Mouse (Mus musculus): Measurements from ENCODE around the gene Cat. TPM values are rescaled to one million over a fixed set of nuclear protein-coding genes. Genes with fewer than 3 reads are reported as not detected.

The Cat gene
- polyA plus RNA-seq (2014; fragmentation: Nextera tagmentation; extraction: Ambion mirVana) = 89.8 and 94.7 TPM in 2 replicates

DNA sequence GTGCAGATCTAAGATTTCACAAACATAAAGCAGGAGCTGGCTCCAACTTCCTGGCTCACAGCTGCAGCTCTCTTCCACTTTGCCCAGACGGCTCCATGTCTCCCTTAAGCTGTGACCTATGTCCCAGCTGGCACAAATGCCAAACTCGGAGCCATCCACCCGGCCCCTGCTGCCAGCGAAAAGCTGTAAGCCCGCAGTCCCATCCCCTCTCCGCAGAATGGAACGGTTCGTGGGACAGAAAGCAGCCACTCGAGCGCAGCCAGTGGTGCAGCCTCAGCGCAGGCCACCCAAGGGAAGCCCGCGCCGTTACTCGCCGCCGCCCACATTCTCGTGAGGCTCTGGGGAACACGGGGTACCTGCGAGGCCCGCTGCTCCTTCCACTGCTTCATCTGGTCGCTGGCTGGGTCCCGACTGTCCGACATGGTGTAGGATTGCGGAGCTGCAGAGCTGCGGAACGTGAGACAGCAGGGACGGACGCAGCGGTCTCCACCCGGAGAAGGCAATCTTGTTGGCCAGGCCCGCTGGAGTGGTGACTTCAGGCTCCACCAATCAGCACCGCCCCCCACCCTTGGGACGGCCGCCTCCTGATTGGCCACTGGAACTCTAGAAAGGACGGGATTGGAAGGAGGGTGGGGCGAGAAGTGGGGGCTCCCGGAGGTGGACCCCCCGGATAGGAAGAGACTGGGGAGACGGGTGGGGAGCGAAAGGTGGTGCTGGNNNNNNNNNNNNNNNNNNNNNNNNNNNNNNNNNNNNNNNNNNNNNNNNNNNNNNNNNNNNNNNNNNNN is at the start of gene Cat:
Gene Cat (minus strand): TSS at position 544 of the 785 bp plus-strand sequence.
- Histone ChIP-seq H3K4me3 (ENCODE audit: low read depth, low read length) (peak within 1 kb of the TSS; percentile 81), H3K4me2 (peak within 1 kb of the TSS; percentile 68), H3K27me3 (ENCODE audit: insufficient read depth, low read length) (no peaks in the 10 kb centered on the region), H3K9me3 (ENCODE audit: low read depth, low read length) (no peaks in the 10 kb centered on the region), H3K36me3 (ENCODE audit: insufficient read depth) (no peaks in the 10 kb centered on the region), H3K27ac (ENCODE audit: low read depth) (peak within 1 kb of the TSS; percentile 96), H3K4me1 (ENCODE audit: insufficient read depth) (peaks cover 8% of the 10 kb centered on the region; the same call in 1 of the 2 replicates), H3K9ac (peak within 1 kb of the TSS; percentile 87)
- TF ChIP-seq CTCF (IDR thresholded peaks at IDR 0.05; ENCODE audit: low read depth) = no peak
- DNase-seq (peak; percentile 96), ATAC-seq (ENCODE audit: insufficient read depth) (peak; percentile 99)
- under 1% methylated on average over 41 of the region's 41 CpGs for WGBS

DNA sequence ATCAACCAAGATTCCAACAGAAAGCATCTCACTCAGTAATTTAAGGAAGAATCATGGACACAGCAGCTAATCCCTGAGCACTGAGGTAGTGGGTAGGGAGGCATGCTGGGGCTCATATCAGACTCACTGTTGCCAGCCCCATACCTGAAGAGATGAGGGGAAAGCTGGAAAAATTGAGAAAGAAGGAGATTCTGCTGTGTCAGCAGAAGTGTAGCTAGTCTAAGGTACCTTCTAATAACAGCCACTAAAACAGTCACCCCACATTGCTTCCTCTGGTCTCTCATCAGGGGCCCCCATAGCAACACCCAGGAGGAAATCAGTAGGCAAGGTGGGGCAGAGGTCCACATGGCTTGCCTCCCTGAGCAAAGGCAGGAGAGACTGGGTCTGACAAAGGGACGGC is 40.6 kb upstream of the Cat start:
- Histone ChIP-seq H3K36me3 (ENCODE audit: insufficient read depth) (no peaks in the 10 kb centered on the region), H3K4me1 (ENCODE audit: insufficient read depth) (no peaks in the 10 kb centered on the region), H3K4me2 (no peak overlapping the region), H3K4me3 (ENCODE audit: low read depth, low read length) (no peak overlapping the region), H3K9me3 (ENCODE audit: low read depth, low read length) (no peaks in the 10 kb centered on the region), H3K9ac (no peak overlapping the region), H3K27me3 (ENCODE audit: insufficient read depth, low read length) (no peaks in the 10 kb centered on the region), H3K27ac (ENCODE audit: low read depth) (no peak overlapping the region)
- no peak for TF ChIP-seq CTCF (IDR thresholded peaks at IDR 0.05; ENCODE audit: low read depth)
- WGBS = 86% methylated on average over 1 of the region's 1 CpGs
- ATAC-seq (ENCODE audit: insufficient read depth) (no peak), DNase-seq (no peak)

DNA sequence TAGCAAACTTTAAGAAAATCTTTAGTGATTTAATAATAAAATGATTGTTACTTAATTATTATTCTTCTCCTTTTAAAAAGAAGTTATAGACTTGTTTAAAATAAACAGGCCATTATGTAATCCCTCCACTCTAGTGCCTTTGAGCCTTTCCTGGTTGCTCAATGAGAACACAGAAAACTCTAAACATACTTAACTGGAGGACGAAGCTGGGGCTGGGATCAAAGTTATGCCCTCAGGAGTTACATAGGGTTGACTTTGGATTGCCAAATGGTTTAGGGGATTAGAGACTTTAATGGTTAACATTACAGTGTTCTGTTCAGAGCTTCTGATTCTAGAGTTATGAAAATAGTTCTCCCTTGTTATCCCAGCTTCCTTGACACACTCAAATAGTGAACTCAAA is 31.5 kb upstream of the Cat start:
- Histone ChIP-seq H3K9me3 (ENCODE audit: low read depth, low read length) (no peaks in the 10 kb centered on the region), H3K4me3 (ENCODE audit: low read depth, low read length) (no peak overlapping the region), H3K4me2 (no peak overlapping the region), H3K9ac (no peak overlapping the region), H3K4me1 (ENCODE audit: insufficient read depth) (no peaks in the 10 kb centered on the region), H3K27ac (ENCODE audit: low read depth) (no peak overlapping the region), H3K36me3 (ENCODE audit: insufficient read depth) (no peaks in the 10 kb centered on the region), H3K27me3 (ENCODE audit: insufficient read depth, low read length) (no peaks in the 10 kb centered on the region)
- no peak for TF ChIP-seq CTCF (IDR thresholded peaks at IDR 0.05; ENCODE audit: low read depth)
- DNase-seq = no peak
- no peak for ATAC-seq (ENCODE audit: insufficient read depth)
- 51% methylated on average over 1 of the region's 1 CpGs for WGBS

DNA sequence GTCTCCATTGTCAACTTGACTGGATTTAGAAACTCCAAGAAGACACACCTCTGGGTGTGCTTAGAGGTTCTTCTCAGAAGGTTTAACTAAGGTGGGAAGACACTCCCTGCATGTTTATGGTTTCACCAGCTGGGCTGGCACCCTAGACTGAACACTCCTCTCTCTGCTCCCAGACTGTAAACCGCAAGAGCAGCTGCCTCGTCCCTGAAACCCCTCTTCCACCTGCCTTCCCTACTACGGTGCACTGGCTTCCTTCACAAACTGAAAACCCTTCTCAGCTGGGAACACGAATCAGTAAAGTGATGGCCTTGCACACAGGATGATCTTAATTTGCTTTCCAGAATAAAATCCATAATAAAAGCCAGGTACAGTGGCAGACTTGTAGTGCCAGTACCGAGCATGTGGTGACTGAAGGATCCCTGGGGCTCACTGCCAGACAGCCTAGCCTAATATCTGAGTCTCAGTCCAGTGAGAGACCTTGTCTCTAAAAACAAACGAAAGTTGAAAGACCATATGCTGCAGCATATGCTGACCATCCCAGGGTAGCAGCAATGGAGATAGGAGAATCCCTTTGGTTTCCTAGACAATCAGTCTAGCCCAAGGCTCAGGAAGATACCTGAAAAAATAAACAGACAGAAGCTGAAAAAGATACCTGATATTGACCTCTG is 30.7 kb upstream of the Cat start:
- H3K4me3 ChIP-seq (ENCODE audit: low read depth, low read length) = no peak overlapping the region
- no peaks in the 10 kb centered on the region for H3K27me3 ChIP-seq (ENCODE audit: insufficient read depth, low read length)
- DNase-seq (no peak), ATAC-seq (ENCODE audit: insufficient read depth) (no peak)
- H3K4me1 ChIP-seq (ENCODE audit: insufficient read depth) = no peaks in the 10 kb centered on the region
- WGBS = 69% methylated on average over 6 of the region's 6 CpGs
- no peaks in the 10 kb centered on the region for H3K36me3 ChIP-seq (ENCODE audit: insufficient read depth)
- no peak for TF ChIP-seq CTCF (IDR thresholded peaks at IDR 0.05; ENCODE audit: low read depth)
- H3K9ac ChIP-seq = no peak overlapping the region
- H3K4me2 ChIP-seq = no peak overlapping the region
- H3K9me3 ChIP-seq (ENCODE audit: low read depth, low read length) = no peaks in the 10 kb centered on the region
- no peak overlapping the region for H3K27ac ChIP-seq (ENCODE audit: low read depth)

DNA sequence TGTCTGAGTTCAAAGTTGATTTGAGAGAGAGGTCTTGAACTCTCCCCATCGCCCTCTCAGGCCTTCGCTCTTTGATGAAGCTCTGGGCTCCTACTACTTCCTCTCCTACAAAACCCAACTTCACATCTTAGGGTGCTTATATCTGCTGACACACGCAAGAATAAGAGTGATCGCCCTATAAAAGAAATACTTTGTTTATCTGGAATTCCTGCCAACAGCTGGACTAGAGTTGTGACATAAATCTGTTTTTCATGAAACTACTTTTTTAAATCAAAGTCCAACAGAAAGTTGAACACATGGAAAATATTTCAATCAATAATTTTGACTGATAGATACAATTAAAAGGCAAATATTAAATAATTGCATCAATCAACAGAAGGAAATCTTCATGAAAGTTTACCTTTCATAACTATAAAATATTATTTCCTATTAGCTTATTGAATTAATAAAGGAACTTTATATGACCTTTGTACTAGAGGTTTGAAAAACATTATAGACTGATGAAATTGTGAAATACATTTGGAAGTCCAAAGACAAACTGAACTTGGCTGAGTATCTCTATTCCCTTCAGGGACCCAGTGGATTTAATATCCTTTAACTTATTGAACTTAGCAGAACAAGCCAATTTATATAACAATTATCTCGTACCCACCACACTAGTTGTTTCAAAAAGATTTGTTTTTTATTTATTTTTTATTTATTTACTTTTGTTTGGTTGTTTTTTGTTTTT is 27.3 kb upstream of the Cat start:
- ATAC-seq (ENCODE audit: insufficient read depth) (no peak), DNase-seq (peak; percentile 14)
- Histone ChIP-seq H3K9ac (no peak overlapping the region), H3K4me2 (no peak overlapping the region), H3K27me3 (ENCODE audit: insufficient read depth, low read length) (no peaks in the 10 kb centered on the region), H3K4me1 (ENCODE audit: insufficient read depth) (no peaks in the 10 kb centered on the region), H3K36me3 (ENCODE audit: insufficient read depth) (no peaks in the 10 kb centered on the region), H3K27ac (ENCODE audit: low read depth) (no peak overlapping the region), H3K9me3 (ENCODE audit: low read depth, low read length) (no peaks in the 10 kb centered on the region), H3K4me3 (ENCODE audit: low read depth, low read length) (no peak overlapping the region)
- WGBS = 68% methylated on average over 5 of the region's 5 CpGs
- no peak for TF ChIP-seq CTCF (IDR thresholded peaks at IDR 0.05; ENCODE audit: low read depth)

DNA sequence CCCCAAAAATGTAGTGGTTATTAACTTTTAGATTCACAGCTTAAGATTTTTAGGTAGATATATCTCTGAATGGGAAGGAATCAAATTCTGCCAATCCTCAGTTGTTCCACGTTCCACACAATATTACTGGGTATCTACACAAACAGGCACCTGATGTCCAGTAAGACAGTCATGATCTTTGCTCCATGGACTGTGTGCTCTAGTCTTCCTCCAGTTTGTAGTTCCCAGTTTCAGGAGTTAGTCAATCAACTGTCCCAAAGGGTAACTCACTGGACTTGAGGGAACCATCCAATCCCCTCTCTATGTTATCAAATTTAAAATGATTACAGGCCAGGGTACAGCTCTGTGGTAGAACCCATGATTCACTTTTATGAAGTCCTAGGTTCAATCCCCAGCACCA is 26.7 kb upstream of the Cat start:
- no peaks in the 10 kb centered on the region for H3K4me1 ChIP-seq (ENCODE audit: insufficient read depth)
- no peaks in the 10 kb centered on the region for H3K27me3 ChIP-seq (ENCODE audit: insufficient read depth, low read length)
- H3K9me3 ChIP-seq (ENCODE audit: low read depth, low read length) = no peaks in the 10 kb centered on the region
- no peaks in the 10 kb centered on the region for H3K36me3 ChIP-seq (ENCODE audit: insufficient read depth)
- H3K9ac ChIP-seq = no peak overlapping the region
- DNase-seq (no peak), ATAC-seq (ENCODE audit: insufficient read depth) (no peak)
- no peak overlapping the region for H3K4me2 ChIP-seq
- H3K27ac ChIP-seq (ENCODE audit: low read depth) = no peak overlapping the region
- 87% methylated on average over 1 of the region's 1 CpGs for WGBS
- no peak overlapping the region for H3K4me3 ChIP-seq (ENCODE audit: low read depth, low read length)
- no peak for TF ChIP-seq CTCF (IDR thresholded peaks at IDR 0.05; ENCODE audit: low read depth)

GRCm38 (mm10) chr2:103511042-103511441 is 26.1 kb upstream of the Cat start:
- no peak overlapping the region for H3K4me3 ChIP-seq (ENCODE audit: low read depth, low read length)
- no peaks in the 10 kb centered on the region for H3K9me3 ChIP-seq (ENCODE audit: low read depth, low read length)
- no peak overlapping the region for H3K4me2 ChIP-seq
- TF ChIP-seq CTCF (IDR thresholded peaks at IDR 0.05; ENCODE audit: low read depth) = no peak
- 88% methylated on average over 1 of the region's 1 CpGs for WGBS
- no peaks in the 10 kb centered on the region for H3K36me3 ChIP-seq (ENCODE audit: insufficient read depth)
- no peaks in the 10 kb centered on the region for H3K4me1 ChIP-seq (ENCODE audit: insufficient read depth)
- DNase-seq (no peak), ATAC-seq (ENCODE audit: insufficient read depth) (no peak)
- H3K27me3 ChIP-seq (ENCODE audit: insufficient read depth, low read length) = no peaks in the 10 kb centered on the region
- no peak overlapping the region for H3K9ac ChIP-seq
- no peak overlapping the region for H3K27ac ChIP-seq (ENCODE audit: low read depth)

All from lung, embryonic 14.5 days (tissue).